Mouse (Mus musculus) G1E-ER4 (cell line): Measurements from ENCODE around the gene Gm9495. TPM values are rescaled to one million over a fixed set of nuclear protein-coding genes. Genes with fewer than 3 reads are reported as not detected.
"Not testable (repeated sequence)": the region's sequence is repeated elsewhere in the genome, so short reads cannot be mapped to it uniquely, and the experiment has no call there.

Experiments used
- GATA1 ChIP-seq: IDR thresholded peaks from one replicate; pipeline ENCODE4 v1.8.0; 2012; ENCODE audit warnings: low read length, inconsistent platforms
- polyA plus RNA-seq: library from polyadenylated mRNA; stranded (reverse); fragments of >175 nt; gene quantifications from 2 replicates; pipeline ENCODE4 v1.2.3, GENCODE M21; 2012

Gene Gm9495
- not detected in 2 replicates for polyA plus RNA-seq

DNA sequence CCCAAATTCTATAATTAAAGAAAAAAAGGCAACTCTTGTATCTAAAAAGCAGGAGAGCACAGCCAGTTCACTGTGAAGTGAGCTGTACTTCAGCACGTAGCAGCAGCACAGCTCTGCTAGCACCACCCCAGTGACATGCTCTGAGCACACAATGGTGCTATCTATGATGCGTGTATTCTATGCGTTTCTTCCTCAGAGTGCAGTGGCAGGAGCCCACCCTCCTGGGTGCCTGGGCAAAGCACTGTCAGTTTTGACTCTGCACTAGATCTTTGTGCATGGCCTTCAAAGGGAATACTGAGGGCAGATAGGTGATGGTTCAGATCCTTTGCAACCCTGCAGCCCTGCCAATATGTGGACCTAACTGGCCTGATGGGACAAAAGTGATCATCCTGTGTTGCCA, at the start of gene Gm9495:
Gene Gm9495, minus strand, starts transcription at position 101 of the 400 bp plus-strand sequence.
- not testable (repeated sequence) for TF ChIP-seq GATA1

GRCm38 (mm10) chr8:69414326-69414725, 39.0 kb downstream of the Gm9495 start:
- no peak for TF ChIP-seq GATA1

DNA sequence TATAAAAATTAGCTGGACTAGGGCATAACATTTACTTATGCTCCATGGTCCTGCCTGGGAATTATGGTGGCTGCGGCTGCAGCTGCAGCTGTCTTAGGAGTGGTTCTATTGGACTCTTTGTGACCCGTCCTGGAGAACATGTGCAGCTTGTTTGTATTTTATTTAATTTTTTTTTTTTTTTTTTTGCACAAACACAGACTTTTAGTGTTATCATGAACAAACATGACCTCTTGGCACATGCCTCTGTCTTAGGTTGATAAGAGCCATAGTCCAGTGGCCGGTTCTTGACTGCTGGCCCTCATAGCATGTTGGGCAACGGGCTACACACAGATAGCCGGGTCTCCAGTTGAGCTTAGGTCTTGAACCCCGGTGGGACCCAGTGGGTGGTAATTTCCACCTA, 48.6 kb downstream of the Gm9495 start:
- no peak for TF ChIP-seq GATA1

- TF ChIP-seq GATA1, result no peak
Observed at GRCm38 (mm10) chr8:69399956-69400443, 53.4 kb downstream of the Gm9495 start.

DNA sequence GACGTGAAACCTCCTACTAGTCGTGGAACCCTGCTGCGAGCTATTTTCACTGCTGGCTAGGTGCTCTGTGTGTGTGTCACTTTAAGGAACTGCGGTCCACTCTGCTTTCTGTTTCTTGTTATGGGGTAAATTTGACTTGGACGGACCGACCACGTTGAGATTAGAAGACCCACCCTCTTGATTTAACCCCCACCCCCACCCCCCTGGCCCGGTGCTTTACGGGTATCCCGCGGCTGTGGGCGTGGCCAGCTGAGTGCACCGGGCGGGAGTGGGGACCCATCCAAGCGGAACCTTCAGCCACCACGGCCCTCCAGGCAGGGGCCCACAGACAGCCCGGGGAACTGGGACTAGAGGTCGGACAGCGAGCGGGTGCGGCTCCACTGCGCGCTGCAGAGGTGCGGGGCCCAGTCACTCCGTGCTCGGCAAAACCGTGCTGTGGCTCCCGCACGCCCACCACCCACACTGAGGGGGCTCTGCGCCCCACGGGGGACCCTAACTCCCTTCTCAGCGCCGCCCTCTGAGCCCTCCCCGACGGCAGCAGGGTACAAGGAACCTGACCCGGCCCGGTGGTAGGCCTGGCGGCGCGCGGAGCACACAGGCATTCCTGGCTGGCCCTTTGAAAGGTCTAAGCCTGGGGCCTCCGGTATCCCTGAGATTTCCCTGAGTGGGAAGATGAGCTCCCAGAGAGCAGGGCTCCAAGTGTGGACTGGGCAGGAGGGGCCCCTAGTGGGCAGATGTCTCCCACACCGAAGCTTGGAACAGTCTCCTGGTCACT, 54.0 kb downstream of the Gm9495 start:
- TF ChIP-seq GATA1, result no peak

DNA sequence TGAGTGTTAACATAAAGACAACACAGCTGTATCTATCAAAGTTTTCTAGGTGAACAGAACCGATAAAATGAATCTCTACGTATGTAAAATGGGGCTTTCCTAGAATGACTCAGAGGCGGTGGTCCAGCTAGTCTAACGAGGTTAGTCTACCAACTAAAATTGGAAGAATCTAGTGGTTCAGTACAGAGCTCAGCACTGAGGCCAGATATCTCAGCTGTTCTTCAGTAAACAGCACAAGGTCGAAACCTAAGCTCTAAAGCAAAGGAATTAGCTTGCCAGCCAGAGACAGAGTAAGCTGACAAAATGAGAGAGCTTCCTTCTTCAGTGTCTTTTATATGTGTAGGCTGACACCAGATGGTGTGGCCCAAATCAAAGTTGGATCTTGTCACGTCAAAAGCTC, 57.2 kb downstream of the Gm9495 start:
- no peak for TF ChIP-seq GATA1

DNA sequence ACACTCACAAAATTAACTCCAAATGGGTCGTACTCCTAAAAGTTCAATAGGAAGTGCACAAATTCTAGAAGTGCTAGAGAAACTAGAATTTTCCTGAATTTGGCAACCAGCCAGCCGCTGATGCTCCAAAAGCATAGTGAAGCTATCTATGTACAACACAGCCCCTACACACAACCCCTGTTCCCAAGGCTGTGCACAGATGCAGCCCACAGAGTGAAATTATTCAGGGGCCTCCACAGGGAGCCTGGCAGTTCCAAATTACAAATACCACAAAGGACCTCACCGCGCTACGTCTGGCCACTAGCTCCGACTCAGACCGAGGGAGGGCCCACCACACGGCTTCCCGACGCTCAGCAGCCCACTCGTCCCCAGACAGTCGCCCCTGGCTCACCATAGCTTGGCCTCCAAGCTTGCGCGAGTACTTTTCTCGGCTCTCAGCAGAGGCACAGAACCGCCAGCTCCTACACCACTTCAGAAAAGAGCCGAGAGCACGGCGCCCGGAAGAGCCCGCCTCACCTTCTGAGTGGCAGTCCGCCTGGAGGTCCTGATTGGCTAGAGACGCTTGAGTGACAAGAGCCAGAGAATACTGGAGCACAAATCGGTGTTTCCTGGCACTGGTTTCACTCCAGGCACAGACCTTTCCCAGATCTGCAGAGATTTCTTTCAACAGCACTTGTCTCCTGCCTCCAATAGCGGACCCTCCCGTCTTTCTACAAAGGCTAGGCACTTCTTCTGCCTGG, 58.1 kb downstream of the Gm9495 start:
- no peak for TF ChIP-seq GATA1

GRCm38 (mm10) chr8:69384361-69384760, 69.0 kb downstream of the Gm9495 start:
- TF ChIP-seq GATA1, result no peak

Other genes with a start within 250 kb of the Gm9495 start
- 1.1 and 2.0 TPM in 2 replicates for gene Zfp930, start 244.5 kb downstream of the Gm9495 start, polyA plus RNA-seq
- gene D130040H23Rik, start 182.5 kb downstream of the Gm9495 start, polyA plus RNA-seq, result 0.03 TPM in 1 of 2 replicates, not detected in the other
- gene Gm7697, start 69.4 kb upstream of the Gm9495 start, polyA plus RNA-seq, result not detected in 2 replicates
- 0.50 and 0.67 TPM in 2 replicates for gene Zfp868, start 172.0 kb upstream of the Gm9495 start, polyA plus RNA-seq
- gene Zfp964, start 200.9 kb upstream of the Gm9495 start, polyA plus RNA-seq, result not detected in 2 replicates